Mouse (Mus musculus): ENCODE measurements at regions not wholly inside any gene's neighbourhood (a gene's known extent, or its start where the extent isn't known, plus 50 kb on each side); places are given as distances from the start of the nearest gene placed in this dataset.

- no peak for TF ChIP-seq POLR2A (IDR thresholded peaks at IDR 0.05; ENCODE audit: low read depth, low read length)
- no peak for TF ChIP-seq CTCF (IDR thresholded peaks at IDR 0.05; ENCODE audit: borderline replicate concordance, insufficient read depth, low read length)
These were observed 102.9 kb upstream of the Tle3 start for GRCm38 (mm10) chr9:61269151-61269870.

Data from embryonic fibroblast, embryonic 13.5 days (primary cell).